Mouse (Mus musculus): Measurements from ENCODE around the gene Dguok. TPM values are rescaled to one million over a fixed set of nuclear protein-coding genes. Genes with fewer than 3 reads are reported as not detected.

Gene Dguok
- total RNA-seq (2021): 10 to 100 TPM; 28.3 to 31.8 TPM
- long read RNA-seq, experiment 1, transcript Dguok-201 (7 exons, 1,107 nt): major isoform, 47 of 58 reads
- long read RNA-seq, experiment 1, transcript Dguok-202 (6 exons, 1,007 nt): minor isoform, 5 of 58 reads
- long read RNA-seq, experiment 1, partial matches to known transcripts: 5 of 58 reads
- long read RNA-seq, experiment 1, other reads (novel, unspliced or antisense): 1 of 58 reads
- long read RNA-seq, experiment 2, transcript Dguok-201 (7 exons, 1,107 nt): major isoform, 39 of 61 reads
- long read RNA-seq, experiment 2, partial matches to known transcripts: 5 of 61 reads
- long read RNA-seq, experiment 2, other reads (novel, unspliced or antisense): 14 of 61 reads

DNA sequence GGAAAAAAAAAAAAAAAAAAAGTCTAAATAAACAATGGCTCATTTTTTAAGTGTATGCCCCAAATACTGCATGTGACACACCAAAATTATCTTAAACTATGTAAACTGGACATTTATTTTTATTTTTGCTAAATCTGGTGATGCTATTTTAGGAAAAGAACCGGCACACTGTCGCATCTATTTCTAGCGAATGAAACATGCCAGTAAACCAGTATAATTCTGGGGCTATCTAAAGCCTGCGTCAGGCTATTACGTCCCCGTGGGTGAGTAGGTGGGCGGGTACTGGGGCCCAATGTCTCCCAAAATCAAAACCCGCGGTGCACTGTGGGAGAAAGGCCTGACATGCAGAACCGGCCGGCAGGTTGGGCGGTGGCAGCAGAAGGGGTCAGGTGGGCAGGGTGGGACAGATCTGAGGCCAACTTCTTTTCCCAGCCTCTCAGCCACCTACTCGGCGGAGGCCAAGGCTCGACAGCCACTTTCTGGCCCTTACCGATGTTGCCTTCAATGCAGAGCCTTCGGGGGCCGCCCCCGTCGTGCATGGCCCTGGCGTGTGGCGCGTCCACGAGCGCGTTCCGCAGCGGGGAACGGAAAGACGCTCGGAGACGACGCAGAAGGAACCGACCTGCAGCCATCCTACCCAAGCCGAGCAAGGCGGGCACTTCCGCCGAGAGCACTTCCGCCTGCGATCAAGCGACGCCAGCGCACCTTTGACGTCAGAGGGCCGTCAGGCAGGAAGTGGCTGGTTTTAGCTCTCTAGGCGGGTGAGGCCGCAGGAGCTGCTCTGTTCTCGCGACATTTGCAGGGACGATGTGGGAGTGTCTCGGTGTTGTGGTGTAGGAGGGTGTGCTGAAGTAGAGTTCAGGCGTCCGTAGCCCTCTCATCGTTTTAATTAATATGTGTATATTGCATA lies at the start of gene Dguok:
Gene Dguok, minus strand, starts transcription at position 712 of the 910 bp plus-strand sequence.
- intact Hi-C loops (cut with DNase I): loop anchor here (5.0 kb wide), 1 partner anchor 64 kb away; no protein-coding TSS in a partner anchor
- DNase-seq: peak; percentile 95 to 97

DNA sequence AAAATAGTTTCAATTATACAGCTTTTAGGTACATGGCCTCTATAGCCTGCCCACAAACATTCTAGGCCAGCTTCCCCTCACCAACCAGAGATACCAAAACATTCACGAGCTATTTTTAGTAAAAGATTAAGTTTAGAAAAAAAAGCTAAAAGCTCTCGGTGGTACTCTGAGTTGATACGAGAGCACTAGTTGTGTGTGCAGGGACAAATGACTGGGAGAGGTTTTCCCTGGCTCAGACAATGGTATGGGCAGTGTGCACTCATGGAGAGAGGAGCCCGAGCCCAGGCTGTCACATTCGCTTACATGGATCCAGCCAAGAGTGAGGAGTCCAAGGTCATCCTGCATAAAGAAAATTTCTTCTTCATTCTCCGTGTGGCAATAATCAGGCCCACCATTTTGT lies 49.2 kb upstream of the Dguok start:
- intact Hi-C loops (cut with DNase I): no loop called here
- no peak for DNase-seq

DNA sequence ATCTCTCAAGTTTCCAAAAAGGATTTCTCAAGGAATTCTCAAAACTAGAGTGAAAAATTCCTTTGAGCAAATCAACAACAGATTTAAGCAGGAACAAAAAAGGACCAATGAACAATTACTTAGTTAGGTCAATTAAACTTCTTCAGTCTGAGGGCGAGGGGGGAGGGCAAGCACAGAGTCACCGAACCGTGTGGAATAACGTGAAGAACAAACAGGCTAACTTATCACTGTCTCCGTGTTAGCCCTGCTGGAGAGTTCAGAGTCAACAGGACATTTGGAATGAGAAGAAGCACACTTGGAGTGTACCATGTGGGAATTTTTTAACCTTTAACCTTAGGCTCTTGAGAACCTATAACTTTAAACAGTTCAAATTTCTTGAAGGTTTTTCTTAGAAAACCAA lies 41.6 kb upstream of the Dguok start:
- no peak for DNase-seq
- intact Hi-C loops (cut with DNase I): no loop called here

GRCm38 (mm10) chr6:83545778-83546177 lies 39.0 kb upstream of the Dguok start:
- intact Hi-C loops (cut with DNase I): no loop called here
- DNase-seq: no peak

GRCm38 (mm10) chr6:83541756-83542456 lies 35.1 kb upstream of the Dguok start:
- DNase-seq: peak; percentile 43 to 62
- intact Hi-C loops (cut with DNase I): no loop called here

DNA sequence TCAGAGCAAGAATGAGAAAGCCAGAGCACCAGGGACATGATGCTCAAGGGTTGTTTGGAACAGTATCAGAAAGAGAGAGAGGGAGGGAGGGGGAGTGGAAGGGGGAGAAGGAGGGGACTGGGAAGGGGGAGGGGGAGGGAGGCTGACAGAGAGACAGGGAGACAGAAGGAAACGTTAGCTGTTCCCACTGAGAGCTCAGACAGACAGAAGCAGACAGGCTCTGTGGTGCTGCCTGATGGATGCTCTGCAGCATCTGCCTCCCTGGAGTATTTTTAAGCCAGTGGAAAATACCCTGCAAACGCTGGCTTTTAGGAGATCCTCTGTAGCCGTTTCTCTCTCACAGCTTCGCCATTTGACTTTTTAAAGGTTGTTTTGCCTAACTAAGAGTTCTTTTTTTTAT lies 33.2 kb upstream of the Dguok start:
- no peak for DNase-seq
- intact Hi-C loops (cut with DNase I): no loop called here

- DNase-seq: no peak
- intact Hi-C loops (cut with DNase I): no loop called here
Observed at GRCm38 (mm10) chr6:83536795-83537059, 30.0 kb upstream of the Dguok start.

DNA sequence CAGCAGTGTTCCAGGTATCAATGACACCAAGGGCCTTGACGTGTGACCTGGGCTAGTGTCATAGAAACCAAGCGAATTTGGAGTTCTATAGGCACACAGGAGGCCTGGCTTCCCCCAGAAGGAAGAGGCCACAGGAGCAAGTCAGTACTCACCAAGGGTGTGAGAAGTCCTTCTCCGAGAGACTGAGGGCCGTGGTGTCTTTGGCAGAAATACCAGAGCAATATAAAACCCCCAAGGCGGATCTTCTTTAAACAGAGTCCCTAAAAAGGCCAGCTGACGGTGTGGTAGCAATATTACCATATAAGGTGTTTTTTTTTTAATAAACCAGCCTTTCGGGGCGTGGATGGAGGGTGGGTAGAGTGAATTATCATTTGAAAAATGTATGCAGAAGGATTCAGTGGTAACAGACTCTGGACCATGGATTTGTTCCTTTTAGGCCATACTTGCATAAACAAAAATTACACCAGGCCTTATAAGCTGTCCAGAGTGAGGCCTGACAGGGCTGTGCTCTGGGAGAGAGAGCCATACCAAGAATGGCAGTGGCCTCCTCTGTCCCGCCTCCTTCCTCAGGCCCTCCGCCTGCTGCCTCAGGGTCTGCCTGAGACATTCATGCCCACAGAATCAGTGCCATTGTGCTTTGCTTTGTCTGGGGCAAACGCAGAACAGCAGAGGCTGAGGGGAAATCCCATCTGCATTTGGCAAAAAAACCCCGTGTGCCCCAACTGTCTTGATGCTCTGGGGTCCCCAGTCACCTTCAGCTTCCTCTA lies 29.4 kb upstream of the Dguok start, which contains the start of gene Actg2:
Gene Actg2, minus strand, starts transcription at position 238 of the 767 bp plus-strand sequence.
- intact Hi-C loops (cut with DNase I): no loop called here
- no peak for DNase-seq

- no peak for DNase-seq
Observed at GRCm38 (mm10) chr6:83532608-83533007, 25.8 kb upstream of the Dguok start.

DNA sequence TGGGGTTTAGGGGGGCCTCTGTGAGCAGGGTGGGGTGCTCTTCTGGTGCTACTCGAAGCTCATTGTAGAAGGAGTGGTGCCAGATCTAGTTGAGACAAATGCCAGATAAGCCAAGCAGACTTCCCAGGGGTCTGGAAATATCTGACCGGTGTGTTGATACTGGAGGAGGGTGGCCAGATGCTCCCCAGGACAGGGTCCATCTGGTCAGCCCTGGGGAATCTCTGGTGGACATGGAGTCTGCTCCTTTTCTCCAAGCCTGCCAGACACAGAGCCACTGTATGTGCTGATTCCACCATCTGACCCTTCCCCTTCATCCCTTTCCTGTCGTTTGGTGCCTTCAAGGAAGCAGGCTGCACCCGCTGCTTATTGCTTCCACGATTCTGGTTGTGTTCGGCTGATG lies 16.4 kb upstream of the Dguok start:
- DNase-seq: no peak
- intact Hi-C loops (cut with DNase I): no loop called here

More at GRCm38 (mm10) chr6:83532608-83533007, 25.8 kb upstream of the Dguok start:
- intact Hi-C loops (cut with DNase I): no loop called here

GRCm38 (mm10) chr6:83521784-83522183 lies 15.0 kb upstream of the Dguok start:
- intact Hi-C loops (cut with DNase I): no loop called here

DNA sequence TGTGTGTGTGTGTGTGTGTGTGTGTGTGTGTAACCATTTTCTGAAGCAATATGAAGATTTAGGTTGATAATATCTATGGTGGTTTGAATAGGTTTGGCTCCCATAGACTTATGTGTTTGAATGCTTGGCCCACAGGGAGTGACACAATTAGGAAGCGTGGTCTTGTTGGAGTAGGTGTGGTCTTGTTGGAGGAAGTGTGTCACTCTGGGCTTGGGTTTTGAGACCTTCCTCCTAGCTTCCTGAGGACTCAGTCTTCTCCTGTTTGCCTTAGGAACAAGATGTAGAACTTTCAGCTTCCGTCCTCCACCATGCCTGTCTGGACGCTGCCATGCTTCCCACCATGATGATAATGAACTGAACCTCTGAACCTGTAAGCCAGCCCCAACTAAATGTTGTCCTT lies 11.9 kb upstream of the Dguok start:
- intact Hi-C loops (cut with DNase I): loop anchor here (10.0 kb wide), 1 partner anchor 304 kb away; the partner anchor contains the start of gene Slc4a5
- DNase-seq: no peak

More at GRCm38 (mm10) chr6:83521784-83522183, 15.0 kb upstream of the Dguok start:
- no peak for DNase-seq

GRCm38 (mm10) chr6:83515172-83515571 lies 8.4 kb upstream of the Dguok start:
- intact Hi-C loops (cut with DNase I): loop anchor here (10.0 kb wide), 1 partner anchor 300 kb away; the partner anchor contains the start of gene Slc4a5

GRCm38 (mm10) chr6:83512495-83512894 lies 5.7 kb upstream of the Dguok start:
- intact Hi-C loops (cut with DNase I): loop anchor here (1.0 to 10.0 kb wide), 2 partner anchors 156 to 298 kb away; partner anchors contain the start of gene Slc4a5
- peak; percentile 60 to 79 for DNase-seq

More at GRCm38 (mm10) chr6:83515172-83515571, 8.4 kb upstream of the Dguok start:
- no peak for DNase-seq

GRCm38 (mm10) chr6:83510210-83510609 lies 3.4 kb upstream of the Dguok start:
- DNase-seq: no peak
- intact Hi-C loops (cut with DNase I): loop anchor here (10.0 kb wide), 1 partner anchor 295 kb away; the partner anchor contains the start of gene Slc4a5

DNA sequence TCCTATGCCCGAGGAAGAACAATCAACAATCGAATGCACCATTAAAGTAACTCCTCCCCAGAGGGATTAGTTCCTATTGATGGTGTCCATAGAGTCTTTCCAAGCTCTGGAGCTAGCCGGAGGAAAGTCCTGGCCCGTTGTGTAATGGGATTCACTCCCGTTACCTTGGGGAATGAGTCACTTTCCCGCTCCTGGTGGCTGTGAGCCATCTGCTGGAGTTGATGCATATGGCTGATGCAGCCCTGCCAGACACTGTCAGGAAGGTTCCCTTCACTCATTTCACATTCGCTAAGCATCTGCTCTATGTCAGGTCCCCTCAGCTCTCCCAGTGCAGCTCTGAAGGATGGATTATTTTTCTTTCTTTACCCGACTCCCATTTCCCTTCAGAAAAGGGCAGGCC lies 2.7 kb upstream of the Dguok start:
- no peak for DNase-seq
- intact Hi-C loops (cut with DNase I): loop anchor here (2.0 to 5.0 kb wide), 2 partner anchors 51 to 67 kb away; partner anchors contain the start of gene Tet3

DNA sequence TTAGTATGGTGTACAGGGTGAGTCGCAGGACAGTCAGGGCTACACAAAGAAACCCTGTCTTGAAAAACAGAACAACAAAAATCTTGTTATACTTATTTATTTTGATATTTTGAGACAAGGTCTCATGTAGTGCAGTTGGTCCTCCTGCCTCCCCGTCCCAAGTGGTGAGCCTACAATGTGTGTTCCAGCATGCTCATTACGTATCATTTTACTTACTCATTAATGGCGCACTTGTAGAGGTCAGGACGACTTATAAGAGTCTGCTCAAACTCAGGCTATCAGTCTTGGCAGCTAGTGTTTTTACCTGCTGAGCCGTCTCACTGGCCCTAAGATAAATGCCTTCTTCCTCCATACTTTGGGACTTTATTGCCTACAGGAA lies 388 bp upstream of the Dguok start:
- intact Hi-C loops (cut with DNase I): loop anchor here (5.0 kb wide), 1 partner anchor 65 kb away; no protein-coding TSS in a partner anchor

GRCm38 (mm10) chr6:83505554-83505953 lies 1.2 kb downstream of the Dguok start:
- no peak for DNase-seq
- intact Hi-C loops (cut with DNase I): loop anchor here (5.0 kb wide), 1 partner anchor 63 kb away; no protein-coding TSS in a partner anchor

More for the DNA sequence above, 388 bp upstream of the Dguok start:
- DNase-seq: no peak

GRCm38 (mm10) chr6:83503361-83503760 lies 3.4 kb downstream of the Dguok start:
- DNase-seq: no peak
- intact Hi-C loops (cut with DNase I): no loop called here

All from heart, postnatal 14 days (tissue).